Mouse (Mus musculus) erythroblast, embryonic 14.5 days (primary cell): ENCODE results near the gene Slbp. TPM values are rescaled to one million over a fixed set of nuclear protein-coding genes. Genes with fewer than 3 reads are reported as not detected.

Source experiments
- H3K27me3 ChIP-seq: 2 replicates; pipeline ENCODE4 v1.6.1; 2012; ENCODE audit warnings: inconsistent platforms; ENCODE audit not compliant: control insufficient read depth
- H3K36me3 ChIP-seq: 2 replicates; pipeline ENCODE4 v1.6.1; 2012; ENCODE audit warnings: mild to moderate bottlenecking, inconsistent platforms; ENCODE audit not compliant: control insufficient read depth
- H3K4me1 ChIP-seq: 2 replicates; pipeline ENCODE4 v1.6.1; 2012; ENCODE audit warnings: inconsistent platforms; ENCODE audit not compliant: control insufficient read depth
- H3K4me3 ChIP-seq: replicated peaks from 2 replicates; pipeline ENCODE3; 2012; ENCODE audit warnings: moderate library complexity, mild to moderate bottlenecking, inconsistent platforms
- H3K9me3 ChIP-seq: 2 replicates; pipeline ENCODE4 v1.6.1; 2012; ENCODE audit warnings: low read length, inconsistent platforms, mixed read lengths; ENCODE audit not compliant: control insufficient read depth
- GATA1 ChIP-seq: IDR thresholded peaks from 2 replicates; pipeline ENCODE4 v1.6.1; 2012; ENCODE audit warnings: low read length, inconsistent platforms, mixed read lengths
- TAL1 ChIP-seq: IDR thresholded peaks from 3 replicates; pipeline ENCODE4 v1.6.1; 2012; ENCODE audit warnings: low read length, inconsistent platforms, mixed read lengths
- polyA plus RNA-seq: library from polyadenylated mRNA; stranded (reverse); fragments of >175 nt; gene quantifications from 2 replicates; pipeline ENCODE4 v1.2.3, GENCODE M21; 2012

Slbp gene
- polyA plus RNA-seq, 1 experiment = 94.3 TPM

GRCm38 (mm10) chr5:33694848-33695717 lies 42.7 kb upstream of the Slbp start:
- no peaks in the 10 kb centered on the region; the same call in none of the 2 replicates for H3K4me1 ChIP-seq
- H3K27me3 ChIP-seq = peaks cover 55% of the 10 kb centered on the region

GRCm38 (mm10) chr5:33694461-33694847 lies 42.1 kb upstream of the Slbp start:
- no peaks in the 10 kb centered on the region for H3K36me3 ChIP-seq
- no peak overlapping the region for H3K4me3 ChIP-seq
- H3K27me3 ChIP-seq = peaks cover 55% of the 10 kb centered on the region
- no peaks in the 10 kb centered on the region; the same call in none of the 2 replicates for H3K4me1 ChIP-seq
- TF ChIP-seq GATA1 (no peak), TAL1 (no peak)
- no peaks in the 10 kb centered on the region for H3K9me3 ChIP-seq

More at GRCm38 (mm10) chr5:33694848-33695717, 42.7 kb upstream of the Slbp start:
- TF ChIP-seq TAL1 = no peak
- TF ChIP-seq GATA1 = no peak
- Histone ChIP-seq H3K36me3 (no peaks in the 10 kb centered on the region), H3K9me3 (no peaks in the 10 kb centered on the region), H3K4me3 (peak overlapping the region; percentile 6)

DNA sequence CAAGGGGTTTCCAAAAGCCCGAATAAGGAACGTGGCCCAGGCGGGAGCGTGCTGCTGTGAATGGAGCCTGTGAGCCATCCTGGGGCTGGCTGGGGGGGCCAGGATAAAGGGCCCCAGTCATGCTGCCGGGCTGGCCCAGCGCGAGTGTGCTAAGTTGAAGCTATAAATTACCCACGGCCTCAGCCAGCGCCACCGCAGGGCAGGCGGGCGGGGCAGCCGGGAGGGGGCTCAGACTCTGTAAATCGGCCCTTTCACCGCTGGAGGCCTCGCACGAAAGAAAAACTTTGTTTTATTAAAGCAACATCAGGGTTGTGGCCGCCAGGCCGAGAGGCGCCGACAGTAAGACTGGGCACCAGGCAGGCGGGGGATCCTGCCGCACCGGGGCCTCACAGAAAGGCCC lies 40.0 kb upstream of the Slbp start:
- Histone ChIP-seq H3K4me3 (no peak overlapping the region), H3K27me3 (peaks cover 55% of the 10 kb centered on the region), H3K4me1 (no peaks in the 10 kb centered on the region; the same call in none of the 2 replicates), H3K9me3 (no peaks in the 10 kb centered on the region), H3K36me3 (no peaks in the 10 kb centered on the region)
- no peak for TF ChIP-seq GATA1
- TF ChIP-seq TAL1 = no peak

GRCm38 (mm10) chr5:33689852-33690645 lies 37.7 kb upstream of the Slbp start:
- Histone ChIP-seq H3K9me3 (no peaks in the 10 kb centered on the region), H3K36me3 (no peaks in the 10 kb centered on the region), H3K4me1 (no peaks in the 10 kb centered on the region; the same call in none of the 2 replicates), H3K27me3 (peaks cover 32% of the 10 kb centered on the region), H3K4me3 (no peak overlapping the region)
- TF ChIP-seq GATA1 (no peak), TAL1 (no peak)

GRCm38 (mm10) chr5:33689221-33689844 lies 37.0 kb upstream of the Slbp start:
- H3K9me3 ChIP-seq = no peaks in the 10 kb centered on the region
- no peak overlapping the region for H3K4me3 ChIP-seq
- peaks cover 25% of the 10 kb centered on the region for H3K27me3 ChIP-seq
- TF ChIP-seq GATA1 = no peak
- TF ChIP-seq TAL1 = no peak
- H3K36me3 ChIP-seq = no peaks in the 10 kb centered on the region
- no peaks in the 10 kb centered on the region; the same call in 1 of the 2 replicates for H3K4me1 ChIP-seq

DNA sequence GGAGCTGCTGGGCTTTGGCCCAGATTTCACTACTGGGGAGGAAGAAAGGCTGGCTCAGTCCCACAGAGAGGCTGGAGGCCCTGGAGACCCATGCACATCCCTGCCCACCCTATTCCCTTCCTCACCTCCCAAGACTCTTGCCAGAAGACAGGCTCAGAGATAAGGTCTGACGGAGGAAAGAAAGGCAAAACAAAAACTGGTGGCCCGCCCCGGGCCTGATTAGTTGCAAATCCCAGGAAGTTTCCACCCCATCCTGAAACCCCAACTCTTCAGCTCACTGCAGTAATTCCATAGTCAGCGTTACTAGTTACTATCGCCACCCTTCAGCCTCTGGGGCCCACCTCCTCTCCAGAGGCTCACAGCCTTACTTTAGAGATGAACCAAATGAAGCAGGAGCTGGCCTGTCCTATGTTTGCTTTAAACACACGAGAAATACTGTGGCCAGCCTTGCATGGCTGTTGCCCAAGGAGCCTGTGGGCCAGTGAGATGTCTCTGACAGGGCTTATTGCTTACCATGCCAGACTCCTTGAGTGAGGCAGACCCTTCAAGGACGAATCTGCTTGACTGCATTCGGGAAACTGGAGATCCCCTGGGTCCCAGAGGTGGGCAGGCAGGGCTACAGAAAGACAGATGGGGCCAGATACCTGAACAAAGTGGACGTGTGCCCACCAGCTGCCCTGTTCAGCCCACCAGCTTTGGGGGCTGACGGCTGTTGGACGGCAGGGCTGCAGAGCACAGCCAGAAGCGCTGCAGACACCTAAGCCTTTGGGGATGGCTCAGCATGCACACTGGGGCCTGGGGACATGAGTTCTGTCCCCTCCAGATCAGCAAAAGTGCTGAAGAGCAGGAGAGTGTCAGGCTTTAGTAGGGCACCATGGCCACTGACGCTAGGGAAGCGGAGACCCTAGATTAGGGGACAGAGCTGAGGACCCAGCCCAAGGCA lies 36.2 kb upstream of the Slbp start:
- Histone ChIP-seq H3K4me1 (no peaks in the 10 kb centered on the region), H3K9me3 (no peaks in the 10 kb centered on the region), H3K27me3 (peaks cover 18% of the 10 kb centered on the region), H3K36me3 (no peaks in the 10 kb centered on the region), H3K4me3 (no peak overlapping the region)
- TF ChIP-seq TAL1 (no peak), GATA1 (no peak)

- Histone ChIP-seq H3K9me3 (no peaks in the 10 kb centered on the region), H3K27me3 (peaks cover 5% of the 10 kb centered on the region), H3K36me3 (no peaks in the 10 kb centered on the region), H3K4me1 (peaks cover 3% of the 10 kb centered on the region), H3K4me3 (no peak overlapping the region)
- TF ChIP-seq GATA1 (no peak), TAL1 (no peak)
Observed at GRCm38 (mm10) chr5:33687142-33687541, 34.8 kb upstream of the Slbp start.

DNA sequence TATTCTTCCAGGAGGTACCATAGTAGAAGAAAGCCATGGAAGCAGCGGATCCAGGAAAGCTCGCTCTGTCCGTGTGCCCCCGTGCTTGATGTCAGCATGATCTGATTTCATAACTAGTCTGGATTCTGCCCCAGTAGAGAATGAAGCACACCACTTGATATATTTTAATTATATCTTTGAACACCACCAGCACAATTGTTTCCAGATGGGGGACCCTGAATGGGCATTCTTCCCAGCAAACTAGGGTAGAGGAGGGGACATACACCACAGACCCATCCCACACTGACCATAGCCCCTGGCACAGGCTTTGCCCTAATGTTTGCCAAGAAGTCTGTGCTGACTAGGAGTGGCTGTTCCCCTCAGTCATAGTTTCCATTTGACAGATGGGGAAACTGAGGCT lies 32.6 kb upstream of the Slbp start:
- Histone ChIP-seq H3K27me3 (no peaks in the 10 kb centered on the region), H3K4me1 (peaks cover 16% of the 10 kb centered on the region), H3K36me3 (no peaks in the 10 kb centered on the region), H3K9me3 (no peaks in the 10 kb centered on the region), H3K4me3 (no peak overlapping the region)
- TF ChIP-seq TAL1 (no peak), GATA1 (no peak)
